Mouse (Mus musculus) mouse trophoblast stem cell (cell line): Measurements from ENCODE around the gene Slc24a4.

Source experiments
- in situ Hi-C, 2 experiments: fragments of 300-500 bp; cut with MseI, MboI; formaldehyde crosslinking; loops; 2 replicates in 1 of 2; 3 replicates in 1 of 2; pipeline ENCODE4 v1.15.1; 2025

Slc24a4 gene

GRCm38 (mm10) chr12:102128081-102128790, at the start of gene Slc24a4:
Slc24a4 (plus strand) TSS chr12:102128733.
- in situ Hi-C loops: no loop called here

GRCm38 (mm10) chr12:102082648-102083425, 45.7 kb upstream of the Slc24a4 start:
- in situ Hi-C loops: no loop called here

DNA sequence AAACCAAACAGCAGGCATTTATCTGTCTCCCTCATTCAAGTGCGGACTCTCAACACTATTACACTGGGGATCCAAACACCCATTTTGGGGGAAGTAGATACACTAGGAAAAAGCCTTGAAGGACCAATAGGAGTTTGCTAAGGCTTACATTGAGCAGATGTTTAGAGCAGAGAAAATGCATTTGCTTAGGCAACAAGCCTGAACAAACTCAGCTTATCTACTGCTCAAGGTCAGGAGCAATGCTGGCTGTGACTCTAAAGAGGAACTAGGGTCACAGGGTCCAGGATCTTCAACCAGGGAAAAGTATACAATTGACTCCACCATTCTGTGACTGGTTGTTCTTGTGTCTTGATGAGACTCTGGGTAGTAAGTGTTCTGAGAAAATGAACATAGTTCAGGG, 38.0 kb upstream of the Slc24a4 start:
- in situ Hi-C loops: no loop called here

GRCm38 (mm10) chr12:102092342-102093094, 36.0 kb upstream of the Slc24a4 start:
- in situ Hi-C loops: no loop called here

DNA sequence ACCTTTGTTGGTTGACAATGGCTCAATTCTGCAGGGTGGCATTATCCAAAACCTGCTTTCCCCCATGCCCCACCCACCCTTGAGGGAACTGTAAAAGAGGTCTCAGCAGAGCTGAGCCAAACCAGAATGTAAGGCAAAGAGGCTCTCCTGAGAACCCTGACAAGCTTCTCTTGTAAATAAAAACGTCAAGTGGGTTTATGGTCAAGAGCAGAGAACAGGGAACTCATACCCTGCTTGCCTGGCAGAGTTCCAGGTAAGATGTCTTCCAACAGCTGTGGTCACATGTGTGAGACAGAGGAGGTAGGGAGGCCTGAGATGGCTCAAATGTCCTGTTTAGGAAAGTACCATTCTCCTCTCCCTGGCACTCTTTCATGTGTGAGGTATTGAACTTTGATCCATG, 22.5 kb upstream of the Slc24a4 start:
- in situ Hi-C loops: no loop called here

DNA sequence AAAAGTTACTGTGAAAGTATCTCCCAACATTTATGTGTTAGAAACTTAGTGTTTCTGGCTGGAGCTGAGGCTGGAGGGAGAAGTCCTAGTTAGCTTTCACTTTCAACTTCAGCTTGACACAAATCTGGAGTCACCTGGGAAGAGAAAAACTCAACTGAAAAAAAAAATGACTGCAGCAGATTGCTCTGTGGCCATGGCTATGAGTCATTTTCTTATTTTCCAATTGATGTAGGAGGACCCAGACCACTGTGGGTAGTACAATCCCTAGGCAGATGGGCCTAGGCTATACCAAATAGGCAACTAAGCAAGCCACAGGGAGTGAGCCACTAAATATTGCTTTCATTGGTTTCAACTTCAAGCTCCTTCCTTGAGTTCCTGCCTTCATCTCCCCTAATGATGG, 19.7 kb upstream of the Slc24a4 start:
- in situ Hi-C loops: no loop called here

DNA sequence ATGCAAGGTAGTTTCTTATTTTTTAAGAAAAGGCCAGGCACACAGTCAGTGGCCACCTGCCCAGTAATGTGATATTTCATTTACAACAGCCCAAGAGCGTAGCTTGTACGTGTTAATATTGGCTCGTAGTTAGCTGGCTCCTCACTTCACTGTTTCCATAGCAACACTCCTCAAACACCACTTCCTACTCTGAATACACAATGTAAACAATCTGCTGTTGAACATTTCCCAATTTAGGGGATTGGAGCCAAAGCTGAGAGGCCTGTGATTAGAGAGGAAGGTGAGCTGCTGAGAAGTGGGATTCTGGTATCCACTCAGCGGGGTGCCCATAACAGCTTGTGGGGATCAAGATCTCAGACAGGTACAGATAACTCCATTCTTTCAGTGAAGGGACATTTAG, 16.0 kb upstream of the Slc24a4 start:
- in situ Hi-C loops: no loop called here

DNA sequence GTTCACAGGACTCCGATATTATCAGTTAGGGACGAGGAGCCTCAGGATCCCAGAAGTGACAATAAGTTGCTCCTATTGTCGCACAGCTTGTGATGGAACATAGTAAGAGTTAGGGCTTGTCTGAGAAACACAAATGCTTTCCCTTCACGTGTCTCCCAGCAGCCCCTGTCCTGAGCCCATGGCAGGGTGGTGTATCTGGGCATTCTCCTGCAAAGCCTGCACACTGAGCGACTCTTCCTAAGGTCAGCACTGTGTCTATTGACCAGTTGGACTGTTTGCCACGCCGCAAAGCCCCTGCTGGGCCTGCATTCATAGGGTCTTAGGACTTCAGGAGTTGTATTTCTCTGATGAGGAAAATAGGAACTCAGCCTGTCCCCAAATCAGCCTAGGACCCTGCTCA, 15.6 kb upstream of the Slc24a4 start:
- in situ Hi-C loops: no loop called here

DNA sequence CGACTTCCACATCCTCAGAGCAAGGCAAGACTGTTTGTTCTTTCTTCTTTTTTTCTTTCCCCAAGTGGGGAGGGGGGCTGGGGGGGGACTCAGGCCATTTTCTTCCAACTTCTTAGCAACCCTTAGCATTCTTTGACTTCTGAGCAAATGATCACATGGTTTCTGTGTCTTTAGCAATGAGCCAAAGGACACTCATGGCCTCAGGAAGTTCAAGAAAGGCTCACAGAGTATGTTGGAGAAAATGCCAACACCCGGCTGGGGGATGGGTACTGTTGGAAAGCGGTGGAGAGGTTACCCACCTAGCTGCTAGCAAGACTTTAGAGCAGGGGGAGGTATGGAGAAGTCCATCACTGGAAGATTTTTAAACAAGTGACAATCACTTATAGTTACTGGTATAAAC, 15.1 kb upstream of the Slc24a4 start:
- in situ Hi-C loops: no loop called here

GRCm38 (mm10) chr12:102116580-102116979, 12.0 kb upstream of the Slc24a4 start:
- in situ Hi-C loops: no loop called here

DNA sequence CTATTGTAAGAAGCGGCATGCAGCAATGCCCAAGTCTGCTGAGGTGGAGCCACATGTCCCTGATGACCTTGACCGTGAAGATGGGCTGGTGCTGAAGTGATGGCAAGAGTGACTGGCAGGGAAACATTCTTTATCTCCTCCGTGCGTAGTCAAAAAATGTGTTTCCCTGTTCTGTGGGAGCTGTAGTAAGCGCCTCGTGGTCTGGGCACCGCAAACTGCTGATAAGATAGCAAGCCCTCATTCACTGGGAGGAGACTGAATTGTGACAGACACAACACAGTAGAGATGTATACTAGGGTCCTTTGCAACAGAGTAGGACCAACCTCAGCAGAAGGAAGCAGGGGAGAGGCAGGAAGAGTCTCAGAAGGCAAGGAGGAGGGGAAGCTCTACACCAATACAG, 10.5 kb upstream of the Slc24a4 start:
- in situ Hi-C loops: no loop called here

- in situ Hi-C loops: no loop called here
These were observed 932 bp upstream of the Slc24a4 start for GRCm38 (mm10) chr12:102127601-102128000.

DNA sequence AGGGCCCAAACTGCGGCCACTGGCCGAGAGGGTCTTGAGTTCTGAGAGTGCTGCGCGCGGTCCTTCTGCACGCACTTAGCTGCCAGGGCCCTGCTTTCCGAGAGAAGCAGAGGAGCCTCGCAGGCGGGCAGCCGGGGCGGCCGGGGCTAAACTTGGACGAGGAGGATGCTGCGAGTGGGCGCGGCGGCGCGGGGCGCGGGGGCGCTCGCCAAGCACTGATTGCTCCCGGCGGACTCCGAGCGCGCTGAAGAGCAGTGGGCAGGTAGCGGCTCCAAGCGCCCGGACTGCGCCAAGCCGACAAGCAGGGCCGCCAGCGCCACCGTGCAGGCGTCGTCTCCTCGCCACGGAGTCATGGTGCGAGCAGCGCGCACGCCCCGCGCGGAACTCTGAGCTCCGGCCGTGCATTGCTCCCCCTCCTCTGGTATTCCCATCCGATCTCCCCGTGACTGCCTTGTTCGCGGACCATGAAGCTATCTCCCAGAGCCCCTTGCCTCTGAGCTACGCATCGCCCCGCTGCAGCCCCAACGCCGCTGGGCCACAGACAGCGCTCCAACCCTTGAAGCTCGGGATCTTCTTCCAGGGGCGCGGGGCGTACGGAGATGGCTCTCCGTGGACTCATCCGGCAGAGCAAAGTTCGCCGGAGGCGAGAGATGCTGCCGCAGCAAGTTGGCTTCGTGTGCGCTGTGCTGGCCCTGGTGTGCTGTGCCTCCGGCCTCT, 416 bp downstream of the Slc24a4 start:
- in situ Hi-C loops: no loop called here

- in situ Hi-C loops: no loop called here
These were observed 1.0 kb downstream of the Slc24a4 start for GRCm38 (mm10) chr12:102129508-102130030.

GRCm38 (mm10) chr12:102139710-102140109, 11.2 kb downstream of the Slc24a4 start:
- in situ Hi-C loops: no loop called here

DNA sequence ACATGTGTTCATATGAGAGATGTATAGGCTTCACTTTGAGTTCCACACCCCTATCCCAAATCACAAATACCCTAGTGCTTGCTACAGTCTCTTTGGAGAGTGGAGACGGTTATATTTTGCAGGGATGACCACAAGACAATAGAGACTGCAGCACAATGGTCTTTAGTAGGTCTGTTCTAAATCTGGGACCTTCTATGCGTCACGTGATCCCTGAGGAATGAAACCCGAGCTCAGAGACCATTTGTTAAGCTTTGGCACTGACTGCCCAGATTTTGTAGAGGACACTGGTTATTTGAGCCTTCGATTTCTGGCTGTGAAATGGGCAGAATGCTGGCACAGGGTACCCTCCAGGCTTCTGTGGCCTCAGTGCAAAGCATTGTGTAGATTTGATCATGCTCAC, 12.8 kb downstream of the Slc24a4 start:
- in situ Hi-C loops: no loop called here

DNA sequence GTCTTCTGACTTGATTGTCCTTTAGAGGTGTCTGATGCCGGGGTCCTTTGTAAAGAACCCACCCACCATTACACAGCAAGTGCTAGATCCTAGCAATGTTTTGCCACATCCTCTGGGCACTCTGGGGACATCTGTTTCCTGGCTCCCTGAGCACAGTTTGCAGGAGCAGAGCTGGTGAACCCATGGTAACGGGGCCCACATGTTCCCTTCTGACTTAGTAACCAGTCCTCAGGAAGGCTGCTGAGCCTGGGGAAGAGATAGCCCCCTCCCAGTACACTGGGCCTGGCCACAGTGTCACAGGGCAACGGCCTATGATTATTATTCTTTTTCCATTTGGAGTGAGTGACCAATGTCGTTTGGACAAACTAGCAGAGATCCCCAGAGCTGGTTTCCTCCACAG, 19.1 kb downstream of the Slc24a4 start:
- in situ Hi-C loops: no loop called here

DNA sequence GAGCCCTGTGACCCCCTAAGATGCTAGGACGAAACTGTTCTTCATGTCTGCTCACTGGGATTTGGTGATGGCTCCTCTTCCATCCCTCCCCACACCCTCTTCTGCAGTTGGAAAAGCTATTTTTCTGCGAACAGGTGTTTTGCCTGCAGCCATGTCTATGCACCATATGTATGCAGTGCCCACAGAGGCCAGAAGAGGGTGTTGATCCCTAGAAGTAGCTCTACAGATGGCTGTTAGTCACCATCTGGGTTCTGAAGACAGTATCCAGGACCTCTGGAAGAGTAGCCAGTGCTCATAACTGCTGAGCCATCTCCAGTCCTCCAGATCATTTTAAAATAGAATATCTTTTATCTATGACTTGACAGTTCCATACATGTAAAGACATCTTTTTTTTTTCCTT, 20.2 kb downstream of the Slc24a4 start:
- in situ Hi-C loops: no loop called here

- in situ Hi-C loops: no loop called here
These were observed 22.7 kb downstream of the Slc24a4 start for GRCm38 (mm10) chr12:102151185-102151584.

- in situ Hi-C loops: no loop called here
These were observed 25.3 kb downstream of the Slc24a4 start for GRCm38 (mm10) chr12:102153796-102154195.

- in situ Hi-C loops: no loop called here
These were observed 26.3 kb downstream of the Slc24a4 start for GRCm38 (mm10) chr12:102154815-102155214.

GRCm38 (mm10) chr12:102164632-102165031, 36.1 kb downstream of the Slc24a4 start:
- in situ Hi-C loops: no loop called here
